Mouse (Mus musculus) thymus, adult 18-20 months (tissue): ENCODE measurements around the gene Ube2o.

Experiments
- DNase-seq, 2 experiments: peaks; one replicate each; pipeline ENCODE4 v3.0.0; 2022; ENCODE audit warnings: mixed read lengths in 2 of 2

Gene Ube2o

DNA sequence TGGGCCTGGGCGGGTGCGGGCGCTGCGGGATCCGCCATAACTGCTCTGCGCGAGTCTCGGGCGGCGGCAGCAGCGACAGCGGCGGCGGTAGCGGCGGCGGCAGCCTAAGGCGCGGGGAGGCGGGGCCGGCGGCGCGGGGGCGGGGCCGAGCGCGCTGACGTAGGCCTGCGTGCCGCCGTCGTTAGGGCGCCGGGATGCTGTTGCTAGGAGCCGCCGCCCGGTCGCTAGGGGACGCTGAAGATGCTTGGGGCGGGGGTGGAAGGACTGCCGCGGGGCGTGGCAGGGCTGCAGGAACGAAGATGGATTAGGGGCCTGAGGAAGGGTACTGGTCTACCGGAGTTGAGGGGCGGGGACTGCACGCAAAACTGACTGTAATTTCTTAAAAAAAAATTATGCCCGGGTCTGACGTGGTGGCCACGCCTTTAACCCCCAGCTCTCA is at the start of gene Ube2o:
TSS of gene Ube2o (minus strand) at position 72 of the 439 bp plus-strand sequence.
- peak; percentile 76 for DNase-seq

DNA sequence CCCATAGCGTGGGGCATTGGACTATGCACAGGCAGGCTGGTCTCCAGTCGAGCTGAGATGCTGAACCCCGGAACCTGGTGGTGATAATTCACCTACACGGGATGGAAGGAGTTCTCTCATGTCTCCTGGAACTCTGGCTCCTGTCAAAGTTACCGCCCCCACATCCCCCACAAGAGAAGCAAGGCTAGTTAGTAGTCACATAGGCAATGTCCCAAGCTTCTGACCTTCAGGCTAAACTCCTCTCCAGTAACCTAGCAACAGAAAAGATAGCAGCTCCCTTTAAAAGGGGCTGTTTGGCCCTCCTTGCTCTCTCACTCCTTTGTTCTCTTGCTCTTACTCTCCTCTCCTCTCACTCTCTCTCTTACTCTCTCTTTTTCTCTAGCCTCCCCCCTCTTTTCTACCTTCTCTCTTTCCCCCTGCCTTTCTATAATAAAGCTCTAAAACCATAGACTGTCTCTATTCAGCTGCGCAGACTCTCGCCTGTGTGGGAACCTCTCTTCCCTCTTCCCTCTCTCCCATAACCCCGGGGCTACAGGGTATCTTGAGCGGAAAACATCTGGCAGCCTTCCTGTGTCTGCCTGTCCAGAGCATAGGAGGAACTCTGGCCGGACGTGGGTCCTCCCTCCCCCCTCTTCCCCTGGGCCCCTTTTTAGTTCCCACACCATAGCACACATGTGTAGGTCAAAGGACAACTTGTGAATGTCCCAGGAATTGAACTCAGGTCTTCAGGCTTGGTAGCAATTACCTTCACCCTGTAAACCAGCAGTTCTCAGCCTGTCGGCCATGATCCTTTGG is 49.1 kb upstream of the Ube2o start:
- no peak for DNase-seq

DNA sequence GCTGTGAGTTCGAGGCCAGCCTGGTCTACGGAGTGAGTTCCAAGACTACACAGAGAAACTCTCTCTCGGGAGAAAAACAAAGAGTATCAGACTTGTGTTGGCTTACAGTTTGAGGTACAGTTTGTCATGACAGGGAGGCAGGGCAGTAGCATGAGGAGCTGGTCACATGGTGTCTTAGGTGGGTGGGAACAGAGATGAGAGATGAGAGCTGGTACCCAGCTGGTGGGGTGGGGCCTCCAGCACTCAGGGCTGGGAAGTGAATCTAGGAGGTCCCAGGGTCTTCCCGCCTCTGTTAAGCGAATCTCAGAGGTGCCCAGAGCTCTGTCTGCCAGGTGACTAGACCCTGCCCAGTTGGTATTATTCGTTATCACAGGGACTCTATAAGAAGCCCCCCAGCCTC is 48.2 kb upstream of the Ube2o start:
- no peak for DNase-seq

DNA sequence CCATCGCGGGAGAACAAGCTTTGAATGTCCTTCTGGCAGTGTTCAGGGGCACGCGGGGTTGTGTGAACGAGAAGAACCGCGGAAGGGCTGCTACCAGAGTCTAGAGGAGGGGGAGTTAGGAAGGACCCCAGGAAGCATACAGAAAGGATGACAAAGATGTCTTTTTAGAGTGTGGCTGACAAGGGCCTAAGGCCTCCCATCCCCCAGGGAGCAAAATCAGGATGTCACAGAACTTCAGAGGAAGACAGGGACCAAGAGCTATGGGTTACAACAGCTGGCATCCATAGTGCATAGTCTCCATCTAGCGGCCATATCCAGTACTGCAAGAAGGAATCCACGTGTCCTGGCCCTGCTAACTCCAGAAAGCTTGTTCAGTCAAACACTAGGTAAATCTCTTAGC is 47.5 kb upstream of the Ube2o start:
- peak; percentile 47 to 68 for DNase-seq

DNA sequence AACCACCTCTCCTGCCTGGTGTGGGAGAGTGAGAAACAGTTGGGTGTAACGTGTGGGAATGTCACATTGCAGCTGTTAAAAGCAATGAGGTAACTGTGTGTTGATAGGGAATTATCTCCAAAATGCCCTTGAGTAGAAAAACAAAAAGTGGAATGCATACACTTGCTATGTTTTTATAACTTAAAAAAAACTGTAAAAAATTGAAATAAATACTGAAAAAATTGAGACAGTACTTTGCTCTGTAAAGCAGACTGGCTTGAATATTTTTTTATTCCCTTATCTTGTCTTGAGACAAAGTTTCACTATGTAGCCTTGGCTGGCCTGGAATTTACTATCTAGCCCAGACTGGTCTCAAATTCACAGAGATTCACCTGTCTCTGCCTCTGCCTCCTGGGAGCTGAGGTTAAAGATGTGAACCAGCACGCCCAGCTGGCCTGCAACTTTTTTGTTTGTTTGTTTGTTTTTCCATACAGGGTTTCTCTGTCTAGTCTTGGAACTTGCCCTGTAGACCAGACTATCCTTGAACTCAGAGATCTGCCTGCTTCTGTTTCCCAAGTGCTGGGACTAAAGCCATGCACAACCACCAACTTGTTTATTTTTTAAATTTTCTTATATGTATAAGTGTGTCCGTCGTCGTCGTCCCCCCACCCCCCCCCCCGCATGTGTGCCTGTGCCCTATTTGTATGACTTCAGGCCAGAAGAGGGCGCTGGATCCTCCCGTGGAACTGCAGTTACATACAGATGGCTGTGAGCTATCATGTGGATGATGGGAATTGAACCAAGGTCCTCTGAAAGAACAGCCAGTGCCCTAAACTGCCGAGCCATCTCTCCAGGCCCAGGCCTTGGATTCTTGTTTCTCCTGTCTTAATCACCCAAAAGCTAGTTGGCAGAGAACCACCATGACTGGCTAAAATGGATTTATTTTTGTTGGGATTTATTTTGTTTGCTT is 46.1 kb upstream of the Ube2o start:
- no peak for DNase-seq

DNA sequence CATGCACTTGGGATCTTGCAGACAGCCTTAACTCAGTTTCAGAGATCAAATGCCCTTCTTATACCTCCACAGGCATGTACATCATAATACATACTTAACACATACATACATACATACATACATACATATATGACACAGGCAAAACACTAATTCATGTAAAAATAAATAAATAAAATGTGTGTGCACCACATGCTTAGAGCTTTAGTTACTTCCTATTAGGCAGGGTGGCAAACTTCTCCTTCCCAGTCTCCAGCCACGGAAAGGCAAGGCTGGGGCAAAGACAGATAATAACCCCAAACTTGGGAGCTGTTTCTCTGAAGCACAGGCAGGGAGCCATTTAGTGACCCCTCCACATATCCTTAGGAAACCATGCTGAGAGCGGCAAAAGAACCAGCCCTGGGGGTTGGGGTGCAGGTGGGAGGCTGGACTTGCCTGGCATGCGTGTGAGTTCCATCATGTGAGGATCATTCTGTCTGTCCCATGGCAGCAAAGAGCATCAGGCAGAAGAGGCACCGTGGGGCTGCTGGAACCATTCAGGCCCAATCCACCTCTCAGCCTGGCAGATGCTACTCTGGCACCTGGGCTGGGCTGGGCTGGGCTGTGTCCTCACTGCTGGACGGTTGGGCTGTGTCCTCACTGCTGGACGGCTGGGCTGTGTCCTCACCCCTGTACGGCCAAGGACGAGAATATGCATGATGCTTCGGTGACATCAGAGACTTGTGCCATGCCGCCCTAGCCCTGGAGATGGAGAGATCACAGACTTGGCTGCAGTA is 45.2 kb upstream of the Ube2o start, which contains the start of gene Rhbdf2:
TSS of gene Rhbdf2 (minus strand) at position 721 of the 773 bp plus-strand sequence.
- no peak for DNase-seq

DNA sequence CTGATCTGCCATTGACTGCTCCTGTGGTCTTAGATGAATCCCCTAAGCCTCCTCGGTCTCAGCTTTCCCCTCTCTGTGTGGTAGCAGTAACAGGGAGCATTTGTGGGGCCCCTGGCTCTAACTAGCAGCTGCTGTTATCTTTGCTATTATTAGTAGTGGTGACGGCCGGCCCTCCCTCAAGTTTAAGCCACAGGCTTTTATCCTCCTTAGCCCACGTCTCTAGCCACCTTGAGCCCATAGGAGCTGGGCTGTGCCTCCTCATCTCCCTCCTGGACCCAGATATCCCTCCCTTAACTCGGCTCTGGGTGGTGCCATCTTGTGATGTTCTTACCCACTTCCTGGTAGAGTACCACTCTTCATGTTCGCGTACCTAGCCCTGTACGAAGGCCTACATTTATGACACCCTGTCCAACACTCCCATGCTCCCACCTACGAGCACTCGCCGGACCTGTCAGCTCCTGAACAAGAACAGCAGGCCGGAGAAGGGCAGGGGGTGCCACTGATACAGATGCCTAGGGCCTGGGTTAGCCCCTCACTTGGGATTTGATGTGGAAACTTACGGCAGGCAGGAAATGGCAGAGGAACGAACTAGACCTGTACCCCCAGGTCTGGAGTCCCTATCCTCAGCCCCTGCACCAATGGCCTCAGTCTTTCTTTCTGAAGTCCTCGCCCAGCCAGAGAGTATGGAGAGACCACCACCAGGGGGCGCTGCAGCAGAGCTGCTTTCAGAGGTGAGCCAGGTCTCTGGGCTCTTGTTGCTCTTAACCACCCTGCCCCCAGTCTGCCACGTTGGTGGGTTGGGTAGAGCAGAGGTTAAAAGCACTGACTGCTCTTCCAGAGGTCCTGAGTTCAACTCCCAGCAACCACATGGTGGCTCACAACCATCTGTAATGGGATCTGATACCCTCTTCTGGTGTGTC is 44.1 kb upstream of the Ube2o start:
- DNase-seq, result no peak

DNA sequence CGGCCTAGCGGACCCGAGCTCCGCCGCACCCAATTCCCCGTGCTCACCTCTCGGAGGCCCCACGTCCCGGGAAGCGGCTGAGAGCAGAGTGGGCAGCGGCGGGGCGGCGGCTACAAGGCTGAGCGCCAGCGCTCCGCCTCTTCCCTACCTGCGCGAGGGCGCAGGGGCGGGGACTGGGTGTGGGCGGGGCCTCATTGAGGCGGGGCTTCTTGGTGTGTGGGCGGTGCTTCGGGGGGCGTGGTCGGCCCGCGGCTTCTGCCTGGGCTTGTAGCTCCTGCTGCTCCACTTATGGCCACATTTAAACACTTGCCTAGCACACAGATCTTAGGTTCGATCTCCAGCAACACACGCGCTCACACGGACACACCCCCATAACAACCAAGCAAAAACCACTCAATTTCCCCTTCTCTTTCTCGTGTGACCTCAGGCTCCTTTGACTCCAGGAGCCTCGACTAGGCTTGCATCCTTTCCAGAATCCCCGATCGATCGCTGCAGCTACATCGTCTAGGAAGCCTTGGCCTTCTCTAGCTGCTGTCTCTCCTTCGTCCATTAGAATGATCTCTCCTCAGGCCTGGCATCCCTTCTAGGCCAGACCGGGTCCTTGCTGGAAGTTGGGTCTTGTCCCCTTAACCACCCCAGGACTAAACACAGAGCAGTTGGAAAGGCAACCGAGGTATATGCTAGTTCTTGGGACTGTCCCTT is 43.0 kb upstream of the Ube2o start:
- peak; percentile 70 to 71 for DNase-seq

DNA sequence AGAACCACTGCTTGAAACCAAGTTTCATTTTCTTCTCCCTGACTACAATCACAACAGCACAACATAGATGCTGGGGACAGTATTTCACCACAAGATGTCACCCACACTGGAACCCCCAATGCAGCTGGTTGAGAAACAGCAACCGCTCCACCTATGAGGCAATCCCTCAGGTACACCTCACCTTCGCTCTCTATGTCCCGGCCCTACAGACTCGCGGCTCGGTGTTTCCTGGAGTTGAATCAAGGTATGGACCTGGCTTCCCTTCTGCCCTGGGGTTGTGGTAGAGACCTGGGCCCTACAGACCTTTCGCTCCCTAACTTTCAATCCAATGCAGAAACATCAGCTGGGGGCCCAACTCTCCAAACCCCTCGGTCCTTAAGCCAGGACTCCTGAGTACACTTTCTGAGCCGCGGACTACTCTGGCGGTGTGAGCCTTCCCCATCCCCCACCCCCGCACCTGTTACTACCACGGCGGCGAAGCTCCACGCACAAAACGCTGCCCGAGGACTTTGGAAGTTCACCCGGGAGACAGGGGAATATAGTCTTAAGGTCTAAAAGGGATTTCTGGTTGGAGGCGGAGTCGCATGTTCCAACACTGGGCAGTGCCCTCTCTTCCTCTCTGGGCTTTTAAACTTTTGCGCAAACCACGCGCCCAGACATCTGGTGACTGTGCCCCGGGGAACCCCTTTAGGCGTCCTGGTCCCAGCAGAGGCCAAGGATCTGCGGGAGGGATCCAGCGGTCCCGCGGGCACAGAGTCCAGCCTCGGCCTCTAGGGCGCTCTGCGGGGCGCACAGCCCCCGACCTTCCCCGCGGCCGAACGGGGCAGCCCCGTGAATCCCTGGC is 42.3 kb upstream of the Ube2o start:
- no peak for DNase-seq

DNA sequence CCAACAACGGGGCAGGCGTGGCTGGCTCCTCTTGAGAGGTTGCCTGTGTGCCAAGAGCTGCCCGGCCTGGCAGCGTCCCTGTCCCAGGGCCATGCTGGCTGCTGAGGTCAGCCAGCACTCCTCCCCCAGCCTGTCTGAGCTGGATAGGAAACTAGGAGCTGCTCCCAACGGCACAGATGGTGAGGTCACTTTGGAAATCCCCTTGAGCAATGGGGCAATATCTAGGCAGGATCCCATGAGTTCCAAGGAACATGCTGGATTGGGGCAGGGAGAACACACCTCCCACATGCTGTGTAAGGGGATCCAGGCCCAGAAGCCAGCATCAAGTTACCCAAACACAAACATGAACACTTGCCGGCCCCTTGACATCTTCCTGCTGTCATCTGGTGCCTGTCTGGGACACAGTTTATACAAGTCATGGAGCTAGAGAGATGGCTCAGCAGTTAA is 40.0 kb upstream of the Ube2o start:
- DNase-seq, result no peak

DNA sequence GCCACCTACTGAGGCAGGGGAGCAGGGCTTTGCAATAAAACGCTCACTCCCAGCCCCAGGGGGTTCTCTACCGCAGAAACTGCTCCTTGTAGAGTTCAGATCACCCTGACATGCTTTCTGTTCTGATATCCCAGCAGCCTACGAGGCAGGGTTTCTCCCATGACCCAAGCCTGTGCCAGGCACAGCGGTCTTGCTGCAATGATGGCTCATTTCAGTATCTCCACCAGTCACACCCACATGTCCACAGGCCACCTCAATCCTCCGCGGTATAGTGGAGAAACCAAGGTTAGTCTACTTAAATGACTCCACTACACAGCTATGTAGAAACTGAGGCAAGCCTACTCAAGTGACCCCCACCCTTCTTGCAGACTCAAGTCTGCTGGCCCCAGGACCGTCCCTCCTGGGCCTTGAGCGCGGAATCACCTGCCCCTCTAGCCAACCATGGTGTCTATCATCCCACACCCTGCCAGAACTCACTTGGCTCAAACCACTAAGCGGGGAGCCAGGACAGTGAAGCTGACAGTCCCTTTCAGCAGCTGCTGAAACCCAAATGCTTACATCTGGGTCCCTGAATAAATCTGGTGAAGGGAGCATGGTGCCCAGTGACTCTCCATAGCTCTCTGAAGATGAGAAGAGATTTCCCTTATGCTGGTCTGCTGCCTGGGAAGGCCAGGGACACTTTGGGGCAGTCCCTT is 39.5 kb upstream of the Ube2o start:
- DNase-seq, result no peak

DNA sequence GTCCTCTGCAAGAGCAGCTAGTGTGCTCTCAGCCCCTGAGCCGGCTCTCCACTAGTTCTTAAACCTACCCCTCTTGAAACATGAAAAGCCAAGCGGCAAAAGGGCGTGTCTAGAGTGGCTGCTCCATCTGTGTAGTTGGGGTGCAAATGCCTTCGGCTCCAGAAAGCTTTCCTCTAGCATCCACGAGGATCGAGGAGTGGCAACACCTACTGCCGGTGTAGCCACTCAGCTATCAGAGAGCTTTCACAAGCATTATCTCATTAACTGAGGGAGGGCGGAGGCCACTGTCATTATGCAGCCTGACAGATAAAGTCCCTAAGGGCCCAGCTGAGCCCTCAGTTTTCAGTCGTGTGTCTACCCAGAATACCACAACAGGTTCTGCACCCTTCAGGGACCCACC is 38.8 kb upstream of the Ube2o start:
- no peak for DNase-seq

DNA sequence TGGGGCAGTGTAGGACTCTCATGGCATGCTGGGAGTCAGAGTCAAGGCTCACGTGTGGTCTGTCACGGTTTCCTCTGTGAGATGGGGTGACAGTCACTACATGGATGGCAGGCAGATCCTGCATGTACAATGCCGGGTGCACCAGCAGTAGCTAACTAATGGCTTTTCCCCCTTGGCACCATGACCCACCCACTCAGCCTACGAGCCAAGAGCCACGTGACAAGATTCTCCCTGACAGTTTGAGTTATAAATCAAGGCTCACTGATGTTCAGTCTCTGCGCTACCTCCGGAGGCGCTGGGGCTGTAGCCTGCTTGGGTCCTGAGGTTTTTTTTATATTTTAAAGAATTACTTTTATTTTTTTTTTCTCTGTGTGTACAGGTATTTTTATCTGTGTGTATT is 38.3 kb upstream of the Ube2o start:
- no peak for DNase-seq

DNA sequence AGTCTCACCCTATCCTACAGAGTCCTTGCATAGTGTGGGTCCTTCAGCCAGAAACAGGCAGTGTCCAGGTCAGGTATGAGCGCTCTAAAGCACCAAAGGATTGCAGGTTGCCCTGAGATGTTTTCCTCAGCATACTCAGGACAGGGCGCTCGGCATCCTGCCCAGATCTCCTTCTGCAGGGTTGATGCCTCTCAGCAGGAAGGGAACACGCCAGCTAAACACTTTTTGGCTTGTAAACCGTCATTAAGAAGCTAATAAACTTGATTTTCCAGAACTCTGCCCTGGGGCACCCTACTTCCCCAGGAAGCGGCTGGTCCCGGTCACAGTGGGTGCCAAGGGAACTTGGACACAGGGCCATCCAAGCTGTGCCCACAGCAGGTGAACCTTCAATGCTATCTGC is 37.9 kb upstream of the Ube2o start:
- DNase-seq, result no peak

DNA sequence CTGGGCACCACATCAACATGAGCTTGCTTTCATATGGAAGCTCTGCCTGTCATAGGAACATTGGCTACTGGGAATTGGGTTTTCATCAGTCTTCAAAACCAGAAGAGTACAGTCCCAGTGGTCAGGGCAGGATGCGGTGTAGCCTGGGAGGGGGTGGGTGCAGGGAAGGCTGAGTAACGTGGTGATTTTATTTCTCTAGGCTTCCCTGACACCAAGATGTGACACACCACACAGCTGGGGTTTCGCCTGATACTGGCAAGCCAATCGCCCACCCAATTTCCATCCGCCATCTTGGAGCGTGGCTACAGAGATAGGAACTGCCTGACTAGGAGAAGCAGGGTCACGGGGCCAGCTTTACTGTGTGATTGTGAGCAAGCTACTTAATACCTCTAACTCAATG is 37.4 kb upstream of the Ube2o start:
- no peak for DNase-seq

DNA sequence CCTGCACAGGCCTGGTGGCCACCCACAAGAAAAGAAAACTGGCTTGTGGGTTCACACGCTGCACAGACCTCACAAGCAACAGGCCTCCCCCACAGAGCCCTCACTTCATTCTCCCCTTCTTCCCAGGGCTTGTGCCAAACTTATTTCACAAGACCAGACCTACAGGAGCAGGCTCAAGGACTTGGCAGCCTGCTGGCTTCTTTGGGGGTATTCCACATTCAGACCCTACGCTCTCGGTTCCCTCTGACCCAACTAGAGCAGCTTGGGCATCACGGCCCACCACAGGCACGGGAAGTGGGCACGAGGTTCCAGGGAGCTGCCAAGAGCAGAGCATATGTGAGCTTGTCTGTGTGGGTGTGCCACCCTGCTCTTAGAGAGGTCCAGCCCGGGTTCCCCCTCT is 36.4 kb upstream of the Ube2o start:
- no peak for DNase-seq

DNA sequence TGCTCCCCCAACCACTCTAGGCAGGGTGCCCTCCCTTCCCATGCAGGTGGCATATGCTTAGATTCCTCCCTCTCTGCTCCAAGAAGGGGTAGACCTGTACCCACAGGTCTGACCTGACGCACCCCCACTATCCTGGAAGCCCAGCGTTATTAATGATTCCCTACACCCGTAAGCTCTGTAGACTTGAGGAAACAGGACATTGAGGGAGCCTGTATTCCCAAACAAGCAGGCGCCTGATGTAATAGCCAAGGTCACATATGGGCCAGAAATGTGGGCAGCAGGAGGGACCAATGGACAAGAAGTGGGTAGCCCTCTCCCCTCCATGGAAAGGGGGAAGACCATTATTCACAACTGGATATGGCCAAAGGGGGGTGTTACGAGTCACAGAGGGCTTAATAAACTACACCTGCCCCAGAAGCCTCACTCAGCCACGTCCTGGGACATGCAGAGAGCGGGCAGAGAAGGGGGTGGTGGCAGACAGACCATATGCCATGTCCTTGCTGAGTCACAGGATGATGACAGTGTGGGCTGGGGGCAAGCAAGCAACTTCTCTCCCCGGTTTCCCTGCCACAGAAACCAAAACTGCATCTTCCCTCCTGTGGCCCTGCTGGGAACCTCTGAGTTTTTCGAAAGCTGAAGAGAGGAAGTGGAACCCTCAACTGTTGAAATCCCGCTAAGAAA is 35.3 kb upstream of the Ube2o start:
- no peak for DNase-seq

DNA sequence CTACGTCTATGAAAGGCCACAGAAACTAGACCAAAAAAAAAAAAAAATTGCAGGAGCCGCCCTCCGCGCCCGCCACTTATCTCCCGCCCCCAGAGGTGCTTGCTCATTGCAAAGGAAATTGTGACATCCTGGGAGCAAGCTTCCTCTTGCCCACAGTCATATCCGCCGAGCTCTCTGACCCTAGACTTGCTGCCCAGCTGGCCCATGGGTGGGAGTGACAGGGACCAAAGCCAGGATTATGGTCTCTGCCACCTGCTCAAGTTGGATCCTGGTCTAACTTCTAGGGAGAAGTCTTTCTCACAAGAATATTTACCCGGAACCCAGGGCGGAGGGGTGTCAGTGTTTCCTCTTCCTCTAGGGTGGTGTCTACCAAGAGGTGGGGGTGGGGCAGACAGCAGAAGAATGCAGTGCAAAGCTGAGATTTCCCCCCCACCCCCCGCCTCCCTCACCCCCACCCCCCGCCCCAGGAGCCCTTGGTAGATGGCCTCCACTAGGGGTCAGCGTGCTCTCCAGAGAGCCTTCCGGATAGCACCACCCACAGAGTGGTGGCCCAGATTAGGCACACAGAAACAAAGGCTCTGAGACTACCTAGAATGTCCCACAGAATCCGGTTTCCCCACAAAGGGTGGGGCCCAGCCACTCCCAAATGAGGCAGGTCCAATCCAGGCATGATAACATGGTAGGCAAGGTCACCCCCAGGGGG is 34.6 kb upstream of the Ube2o start:
- peak in 1 of 2 experiments; percentile 33 for DNase-seq
